Mouse (Mus musculus) CD4-positive, CD25-positive, alpha-beta regulatory T cell, adult 4 months (primary cell): Measurements from ENCODE around the gene Cdk14. TPM values are rescaled to one million over a fixed set of nuclear protein-coding genes. Genes with fewer than 3 reads are reported as not detected.

ENCODE experiments used
- ATAC-seq: one replicate; pipeline ENCODE4 v1.8.0; 2017
- polyA plus RNA-seq, 2 experiments: library from polyadenylated mRNA; unstranded; fragments of 100-300 nt; shearing (Covaris generic); gene quantifications; one replicate each; pipeline ENCODE4 v1.2.1; 2017

Cdk14 gene
- polyA plus RNA-seq, 2 experiments from 2014 or later = 0.60 TPM; not detected in 1

DNA sequence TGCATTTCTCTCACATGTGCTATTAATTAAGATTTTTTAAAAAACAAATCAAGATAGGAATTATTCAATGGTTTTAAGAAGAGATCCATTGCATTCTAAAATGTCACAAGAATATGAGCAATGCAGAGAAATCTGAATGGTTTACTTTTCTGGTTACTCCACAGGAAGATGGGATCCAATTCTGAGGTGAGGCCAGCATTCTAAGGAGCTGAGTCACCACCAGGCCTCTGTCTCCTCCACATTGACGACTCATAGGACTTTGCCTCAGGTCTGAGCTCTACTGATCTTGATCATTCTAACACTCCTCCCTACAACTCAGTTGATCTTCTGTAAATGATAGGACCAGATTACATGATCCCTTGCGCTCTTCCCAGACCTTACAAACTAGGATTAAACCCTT lies 239.4 kb downstream of the Cdk14 start:
- no peak for ATAC-seq

DNA sequence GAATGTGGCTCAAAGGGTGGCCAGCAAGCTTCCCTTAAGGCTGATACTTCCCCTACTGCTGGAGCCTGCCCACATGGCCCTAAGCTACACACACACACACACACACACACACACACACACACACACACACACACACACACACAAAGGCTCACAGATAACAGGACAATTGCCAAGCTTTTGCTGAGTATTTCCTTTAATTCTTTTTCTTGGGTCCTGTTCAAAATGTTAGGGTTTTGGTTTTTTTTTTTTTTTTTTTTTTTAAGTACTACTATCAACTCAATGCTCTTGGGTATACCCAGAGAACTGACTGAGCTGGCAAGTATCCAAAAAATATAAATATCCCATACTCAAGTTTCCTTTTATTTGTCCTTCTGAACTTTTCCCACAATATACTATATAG lies 239.8 kb downstream of the Cdk14 start:
- ATAC-seq = no peak

DNA sequence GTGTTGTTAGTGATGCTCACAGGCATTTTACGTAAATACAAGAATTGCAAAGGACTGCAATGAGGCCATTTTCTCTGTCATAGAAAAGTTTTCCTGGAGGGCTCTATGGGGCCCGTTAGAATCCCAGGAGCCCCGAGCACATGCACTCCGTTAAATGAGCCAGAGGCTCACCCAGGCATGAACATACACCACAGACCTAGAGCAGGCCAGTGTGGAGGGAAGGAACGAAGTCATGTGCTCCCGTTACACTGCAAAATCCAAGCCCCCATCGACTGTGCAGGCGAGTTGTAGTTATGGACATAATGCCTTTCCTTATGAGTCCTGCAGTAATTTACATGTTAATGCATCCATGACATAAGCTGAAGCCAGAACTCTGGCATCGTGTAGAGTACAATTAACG lies 244.1 kb downstream of the Cdk14 start:
- ATAC-seq = no peak

DNA sequence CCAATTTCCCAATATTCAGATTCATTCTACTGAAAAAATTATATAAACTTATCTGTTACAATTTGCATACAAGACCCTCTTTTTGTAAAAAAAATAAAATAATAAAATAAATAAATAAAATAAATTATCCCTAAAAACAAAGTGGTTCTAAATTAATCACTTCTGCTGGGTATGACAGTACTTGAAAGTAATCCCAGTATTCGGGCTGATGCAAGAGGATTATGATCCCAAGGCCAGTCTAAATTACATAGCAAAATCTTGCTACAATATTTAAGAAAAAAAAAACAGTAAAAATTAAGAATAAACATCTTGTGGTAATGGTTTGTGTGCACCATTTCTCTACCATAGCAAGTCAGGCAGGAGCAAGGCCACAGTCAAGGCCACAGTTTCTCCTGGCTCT lies 244.5 kb downstream of the Cdk14 start:
- no peak for ATAC-seq

DNA sequence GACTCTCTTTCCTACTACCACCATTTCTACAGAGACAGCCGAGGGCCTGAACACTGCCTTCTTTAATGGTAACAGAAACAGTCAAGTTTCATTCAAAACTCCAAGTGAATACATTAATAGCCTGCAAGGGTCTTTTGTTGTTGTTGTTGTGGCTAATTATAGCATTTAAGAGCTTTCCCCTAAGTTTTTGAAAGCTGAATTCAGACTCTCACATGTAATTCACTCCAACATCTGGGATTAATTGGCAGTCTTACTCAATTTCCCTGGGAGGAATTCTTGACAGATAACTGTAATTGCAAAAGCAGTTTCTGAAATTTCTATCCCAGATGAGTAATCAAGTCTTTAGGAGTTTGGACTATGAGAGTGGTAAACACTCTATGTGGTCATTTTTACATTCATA lies 245.0 kb downstream of the Cdk14 start:
- ATAC-seq = no peak

DNA sequence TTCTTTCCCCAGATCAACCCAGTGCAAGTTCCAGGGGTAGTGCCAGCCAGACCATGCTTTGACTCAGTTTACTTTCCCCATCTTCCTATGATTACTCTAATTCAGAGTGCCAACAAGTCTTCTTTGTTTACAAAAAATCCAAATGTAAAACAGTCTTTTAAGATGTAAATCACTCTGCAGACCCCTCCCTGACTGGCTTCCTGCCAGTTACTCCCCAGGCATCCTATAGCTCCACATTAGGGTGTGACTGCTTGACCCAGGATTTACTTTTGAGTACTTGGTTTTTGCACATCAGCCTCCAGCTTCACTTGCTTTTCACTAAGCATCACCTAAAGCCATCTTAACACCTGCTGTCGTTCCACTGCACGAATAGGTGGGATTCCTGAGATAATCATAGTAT lies 254.0 kb downstream of the Cdk14 start:
- ATAC-seq = no peak

DNA sequence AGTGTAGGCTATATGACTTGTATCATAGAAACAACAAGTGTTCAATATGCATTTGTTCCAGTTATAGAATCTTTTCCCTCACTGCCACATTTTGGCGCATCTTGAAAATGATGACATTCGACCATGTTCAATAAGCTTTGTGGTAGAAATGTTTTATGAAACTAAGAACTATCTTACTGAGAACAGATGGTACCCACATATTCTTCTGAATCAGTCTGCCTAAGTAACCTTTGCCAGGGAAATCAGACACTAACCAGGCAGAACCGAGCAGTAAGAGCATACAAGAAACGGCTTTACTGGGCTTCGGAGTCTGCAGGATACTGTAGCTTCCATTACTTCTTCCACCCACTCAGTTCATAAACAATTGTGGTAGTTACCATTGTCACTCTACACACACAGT lies 255.8 kb downstream of the Cdk14 start:
- no peak for ATAC-seq

DNA sequence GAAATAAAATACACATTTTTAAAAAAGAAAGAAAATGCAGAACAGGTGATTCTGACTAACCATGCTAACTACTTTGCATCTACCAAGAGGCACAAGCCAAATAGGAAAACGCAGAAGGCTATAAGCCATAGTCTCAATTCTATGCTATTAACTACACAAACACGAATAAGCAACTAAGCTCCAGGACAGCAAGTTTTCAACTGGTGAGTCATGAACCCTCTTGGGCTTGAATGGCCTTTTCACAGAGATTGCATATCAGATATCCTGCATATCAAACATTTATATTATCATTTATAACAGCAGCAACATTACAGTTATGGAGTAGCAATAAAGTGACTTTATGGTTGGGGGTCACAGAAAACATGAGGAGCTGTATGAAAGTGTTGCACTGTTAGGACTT lies 256.3 kb downstream of the Cdk14 start:
- no peak for ATAC-seq

DNA sequence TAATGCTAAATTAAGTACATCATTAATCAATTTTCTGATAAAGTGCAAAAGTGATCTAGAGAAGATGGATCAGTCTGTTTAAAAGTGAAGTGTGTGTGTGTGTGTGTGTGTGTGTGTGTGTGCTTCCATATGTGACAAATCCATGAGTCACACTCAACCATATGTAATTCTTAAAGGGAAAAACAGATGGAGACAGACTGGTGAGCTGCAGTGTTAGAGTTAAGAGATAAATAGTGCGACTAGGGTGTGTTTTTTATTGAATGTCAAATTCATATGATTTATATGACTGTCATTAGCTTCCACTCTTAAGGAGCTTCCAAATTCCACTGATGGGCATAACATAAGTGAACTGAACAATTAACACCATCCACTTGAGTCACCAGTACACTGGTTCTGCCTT lies 260.6 kb downstream of the Cdk14 start:
- ATAC-seq = no peak

DNA sequence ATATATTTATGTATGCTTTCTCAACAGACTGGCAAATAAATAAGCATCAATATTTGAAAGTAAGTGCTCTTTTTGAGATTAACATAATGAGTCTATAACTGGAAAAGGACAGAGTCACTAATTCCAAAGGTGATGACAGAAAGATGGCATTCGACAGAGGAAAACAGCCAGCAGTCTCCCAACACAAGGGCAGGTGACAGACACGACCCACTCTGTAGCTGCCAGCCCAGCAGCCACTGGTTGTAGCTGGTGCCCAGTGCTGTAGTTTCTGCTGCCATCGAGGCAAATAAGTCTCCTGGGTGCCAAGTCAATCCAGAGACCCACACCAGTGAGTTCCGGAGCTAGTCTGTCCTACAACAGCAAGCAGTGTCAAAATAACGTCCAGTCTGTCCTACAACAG lies 280.3 kb downstream of the Cdk14 start:
- no peak for ATAC-seq

DNA sequence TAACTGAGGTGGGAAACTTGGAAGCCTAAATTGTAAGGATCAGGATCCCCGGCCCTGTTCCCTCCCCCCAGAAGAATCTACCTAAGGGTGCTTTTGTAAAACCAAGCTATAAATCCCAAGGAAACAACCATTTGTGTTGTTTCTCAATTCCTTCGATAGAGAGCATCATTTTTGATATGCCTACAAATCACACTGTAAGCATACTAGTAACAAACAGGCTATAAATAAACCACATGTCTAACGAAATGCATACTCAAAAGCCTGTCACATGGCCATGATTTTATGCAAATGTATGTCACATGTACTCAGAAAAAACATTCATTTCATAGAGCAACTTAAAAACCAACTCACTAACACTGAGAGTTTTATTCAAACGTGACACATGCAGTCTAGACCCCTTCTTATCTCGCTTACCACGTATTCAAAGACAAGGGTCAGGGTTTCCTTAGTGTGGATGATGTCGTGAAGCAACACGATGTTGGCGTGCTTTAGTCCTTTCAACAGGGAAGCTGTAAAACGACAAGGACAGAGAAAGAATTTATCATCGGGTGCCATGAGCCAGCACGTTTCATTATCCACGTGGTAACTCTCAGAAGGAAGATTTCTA lies 285.1 kb downstream of the Cdk14 start:
- ATAC-seq = no peak

DNA sequence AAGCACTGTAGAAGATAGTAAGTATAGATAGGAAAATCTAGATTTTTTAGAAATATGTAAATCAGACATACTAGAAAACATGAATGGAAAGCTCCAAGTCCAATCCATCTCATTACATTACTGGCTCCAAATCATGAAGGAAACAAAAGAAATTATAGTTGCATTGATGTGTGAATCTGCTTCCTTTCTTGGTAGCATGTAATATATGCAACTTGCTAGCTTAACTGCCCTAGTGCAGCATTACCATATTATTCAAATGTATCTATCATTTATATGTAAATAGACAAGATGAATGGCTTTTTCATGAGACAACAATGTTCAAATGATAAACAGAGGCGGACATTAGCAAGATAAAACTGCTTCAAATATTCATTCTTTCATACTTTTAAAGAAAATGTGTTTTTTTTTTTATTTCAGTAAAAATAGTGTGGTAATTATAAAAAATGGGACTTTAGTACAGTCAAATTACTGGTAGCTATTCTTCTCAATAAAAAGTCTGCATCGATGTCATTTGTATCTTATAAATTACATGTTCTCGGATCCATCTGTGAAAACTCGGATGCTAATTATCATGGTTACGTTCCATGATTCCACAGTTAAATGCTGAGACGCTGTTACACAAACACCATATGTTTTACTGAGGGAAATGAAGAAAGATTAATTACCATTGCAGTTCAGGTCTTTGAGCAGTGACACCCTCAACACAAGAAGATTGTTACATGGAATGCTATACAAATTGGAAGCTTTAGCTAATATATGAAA lies 285.8 kb downstream of the Cdk14 start:
- ATAC-seq = no peak

DNA sequence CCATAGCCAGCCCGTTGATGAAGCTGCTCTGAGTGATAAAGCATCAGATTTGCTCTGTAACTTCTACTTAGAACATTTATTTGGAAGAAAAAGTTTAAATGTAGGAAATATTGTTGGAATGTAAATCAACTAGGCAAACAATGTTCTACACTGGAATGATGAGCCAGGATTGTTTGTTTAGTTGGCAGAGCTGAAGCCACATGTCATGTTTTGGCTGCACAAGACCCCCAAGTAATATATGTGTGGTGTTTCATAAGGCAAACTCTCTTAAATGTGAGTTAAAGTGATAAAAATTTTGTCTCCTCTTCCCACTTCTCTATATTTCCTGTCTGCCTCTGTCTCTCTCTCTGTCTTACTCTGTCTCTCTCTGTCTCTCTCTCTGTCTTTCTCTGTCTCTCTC lies 291.3 kb downstream of the Cdk14 start:
- no peak for ATAC-seq

DNA sequence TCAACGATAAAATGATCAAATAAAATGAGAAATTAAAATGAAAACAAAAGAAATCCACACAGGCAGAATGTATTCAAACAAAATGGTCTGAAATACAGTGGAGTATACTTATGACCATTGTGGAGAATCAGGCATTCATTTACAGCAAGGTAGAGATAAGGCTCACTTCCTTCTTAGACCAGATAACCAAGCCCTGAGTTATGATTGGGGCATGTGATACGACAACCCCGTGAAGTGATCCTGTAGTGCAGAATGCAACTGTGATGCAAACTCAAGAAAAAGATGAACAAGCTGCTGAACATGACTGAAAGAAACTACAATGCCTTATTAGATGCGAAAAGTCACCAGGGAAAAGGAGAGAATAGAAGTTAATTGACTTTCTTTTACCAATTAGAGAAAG lies 295.5 kb downstream of the Cdk14 start:
- no peak for ATAC-seq

DNA sequence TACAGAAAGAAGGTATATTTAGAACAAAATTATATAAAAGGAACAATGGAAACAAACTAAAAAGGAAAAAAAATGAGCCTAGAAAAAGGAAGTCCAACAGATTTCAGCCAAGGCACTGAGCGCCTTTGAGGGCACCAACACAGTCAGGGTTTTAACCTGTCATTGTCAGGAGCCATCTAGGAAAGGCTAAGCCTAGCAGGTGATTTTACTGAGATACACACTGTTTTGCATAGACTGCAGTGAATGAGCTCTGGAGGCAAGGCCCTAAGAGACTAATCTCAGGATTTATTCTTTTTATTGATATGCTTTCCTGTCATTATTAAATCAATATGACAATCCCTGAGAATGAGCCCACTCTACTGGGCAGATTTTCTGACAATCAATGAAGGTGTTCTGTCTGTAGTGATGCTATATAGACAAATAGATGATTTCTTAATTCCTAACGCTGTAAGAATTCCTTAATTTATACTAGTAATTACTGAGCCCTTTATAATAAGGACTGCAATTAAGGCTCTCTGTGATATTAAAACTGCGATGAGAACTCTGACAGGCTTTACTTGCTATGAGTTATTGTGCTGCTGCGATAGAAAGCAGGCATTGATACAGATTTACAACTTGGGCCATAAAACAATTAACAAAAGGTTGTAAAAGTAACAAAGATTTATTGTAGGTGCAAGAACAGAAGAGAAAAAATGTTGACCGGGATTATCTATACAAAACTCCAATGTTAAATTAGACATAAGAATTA lies 303.2 kb downstream of the Cdk14 start:
- no peak for ATAC-seq

DNA sequence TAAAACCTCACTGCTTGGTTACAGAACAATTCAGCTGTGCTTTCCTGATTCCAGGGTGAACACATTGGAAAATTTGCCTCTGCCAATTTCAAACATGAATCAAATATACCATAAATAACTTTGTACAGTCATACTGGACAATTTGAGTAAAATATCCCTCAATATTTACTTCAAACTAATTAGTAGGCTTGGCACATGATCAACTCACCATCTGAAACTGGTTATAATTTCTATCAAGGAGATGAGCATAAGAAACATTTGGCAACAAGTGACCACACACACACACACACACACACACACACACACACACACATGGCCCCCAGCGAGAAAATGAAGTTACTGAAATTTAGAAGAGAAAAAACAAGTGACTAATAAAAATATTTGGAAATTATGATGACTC lies 304.6 kb downstream of the Cdk14 start:
- ATAC-seq = no peak

DNA sequence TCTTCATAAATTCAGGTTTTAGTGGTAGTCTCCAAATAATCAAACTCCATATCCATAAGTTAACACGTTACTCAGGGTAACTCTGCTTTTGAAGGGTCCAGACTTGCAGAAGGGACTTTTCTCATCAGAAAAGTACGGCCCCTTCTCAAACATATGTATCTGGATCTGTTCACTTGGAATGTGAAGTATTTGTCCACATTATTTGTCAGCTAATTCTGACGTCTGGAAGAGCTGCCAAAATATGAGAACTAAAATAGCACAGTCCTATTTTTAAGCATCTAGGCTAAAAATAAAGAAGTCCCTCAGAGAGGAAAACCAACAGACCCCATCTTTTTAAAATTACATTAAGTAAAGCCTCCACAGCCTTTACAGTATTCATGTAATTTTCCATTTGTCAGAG lies 310.5 kb downstream of the Cdk14 start:
- ATAC-seq = no peak

DNA sequence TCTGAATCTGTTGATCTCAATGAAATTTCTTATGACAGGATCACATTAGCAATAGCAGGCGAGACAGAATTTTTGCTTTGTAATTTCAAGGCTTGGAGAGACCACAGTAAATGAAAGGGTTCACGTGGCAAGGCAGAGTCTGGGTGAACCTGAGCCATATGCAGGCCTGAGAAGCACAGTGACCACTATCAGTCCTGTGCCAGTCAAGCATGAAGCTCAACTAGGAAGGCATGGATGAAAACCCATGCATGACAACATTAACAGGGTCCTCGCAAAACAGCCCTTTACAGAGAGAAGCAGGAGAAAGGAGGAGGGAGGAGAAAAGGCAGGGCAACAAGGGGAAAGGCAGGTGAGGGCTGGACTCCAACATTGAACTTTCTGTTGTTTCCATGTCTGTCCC lies 311.1 kb downstream of the Cdk14 start:
- no peak for ATAC-seq

DNA sequence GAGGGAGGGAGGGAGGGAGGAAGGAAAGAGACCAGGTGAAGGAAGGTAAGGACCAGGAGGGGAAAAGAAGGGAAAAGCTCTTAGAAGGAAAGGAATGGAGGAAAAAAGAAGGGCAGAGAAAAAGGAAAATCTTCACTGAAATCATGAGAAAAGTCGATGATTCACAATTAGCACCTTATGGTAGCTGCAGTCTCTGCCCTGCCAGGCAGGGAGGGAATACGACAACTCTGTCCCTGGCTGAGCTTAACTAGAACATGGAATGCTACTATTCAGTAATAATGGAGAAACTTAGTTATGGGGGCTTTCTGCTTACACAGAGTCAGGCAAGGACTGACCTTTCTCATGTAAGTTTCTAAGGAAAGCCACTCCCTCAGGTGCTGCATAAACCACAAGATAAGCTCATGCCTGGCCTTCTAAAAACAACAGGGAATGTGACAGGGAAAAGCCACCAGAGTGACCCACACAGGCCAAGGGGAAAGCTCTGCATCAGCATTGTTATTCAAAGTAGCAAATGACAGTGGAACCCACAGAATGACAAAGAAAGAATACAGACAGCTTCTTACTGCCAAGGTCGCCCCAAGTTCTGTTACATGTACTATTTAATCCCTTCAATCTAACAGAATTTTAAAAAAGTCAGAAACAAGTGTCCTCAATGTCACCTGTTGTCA lies 323.7 kb downstream of the Cdk14 start:
- ATAC-seq = no peak

DNA sequence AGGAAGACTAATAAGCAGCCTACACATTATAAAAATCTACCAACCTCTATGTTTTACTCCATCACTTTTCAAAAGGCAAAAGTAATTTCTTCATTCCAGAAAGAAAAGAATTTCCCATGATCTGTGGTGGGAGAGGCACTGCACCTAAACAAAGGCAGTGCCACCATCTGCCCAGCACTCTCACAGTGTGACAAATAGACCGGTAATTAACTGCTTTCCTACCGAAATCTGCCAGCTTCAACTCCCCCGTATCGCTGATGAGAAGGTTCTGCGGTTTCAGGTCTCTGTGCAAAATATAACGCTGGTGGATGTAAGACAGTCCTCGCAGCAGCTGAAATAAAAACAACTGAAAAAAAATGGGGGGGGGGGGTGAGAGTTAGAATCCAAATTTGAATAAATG lies 327.4 kb downstream of the Cdk14 start:
- no peak for ATAC-seq

DNA sequence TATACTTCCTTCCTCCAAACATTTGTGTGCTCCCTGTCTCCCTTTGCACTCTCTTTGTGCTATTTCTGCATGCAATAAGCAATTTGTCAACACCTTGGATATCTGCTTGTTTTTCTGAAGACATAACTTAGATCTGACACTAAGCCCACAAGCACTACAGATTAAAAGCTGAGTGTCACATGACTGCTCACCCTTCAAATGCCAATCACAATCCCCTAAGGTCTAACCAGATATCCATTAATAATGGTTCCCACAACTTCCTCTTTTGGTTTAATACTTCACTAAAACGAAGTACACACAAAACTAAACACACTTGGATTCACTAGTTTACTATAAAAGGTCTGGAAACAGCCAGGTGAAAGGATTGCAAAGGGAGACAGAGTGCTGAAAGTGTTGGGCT lies 348.6 kb downstream of the Cdk14 start:
- ATAC-seq = no peak

DNA sequence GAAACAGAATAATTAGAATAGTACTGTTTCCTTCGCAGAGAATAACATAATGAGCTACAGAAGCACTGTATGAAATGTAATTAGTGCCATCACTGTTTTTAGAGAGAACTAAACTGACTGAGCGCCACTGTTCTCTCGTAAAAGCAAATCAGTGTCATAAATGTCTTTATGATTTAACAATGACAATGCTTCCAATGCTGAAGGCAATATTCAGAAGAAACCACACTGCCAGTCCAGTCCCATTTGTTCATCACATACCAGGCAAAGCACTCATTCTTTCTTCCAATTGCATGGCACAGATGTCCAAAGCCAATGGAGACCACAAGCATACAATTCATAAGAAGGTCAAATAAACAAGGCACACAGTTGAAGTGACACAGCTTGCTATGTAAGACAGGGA lies 355.4 kb downstream of the Cdk14 start:
- ATAC-seq = no peak

DNA sequence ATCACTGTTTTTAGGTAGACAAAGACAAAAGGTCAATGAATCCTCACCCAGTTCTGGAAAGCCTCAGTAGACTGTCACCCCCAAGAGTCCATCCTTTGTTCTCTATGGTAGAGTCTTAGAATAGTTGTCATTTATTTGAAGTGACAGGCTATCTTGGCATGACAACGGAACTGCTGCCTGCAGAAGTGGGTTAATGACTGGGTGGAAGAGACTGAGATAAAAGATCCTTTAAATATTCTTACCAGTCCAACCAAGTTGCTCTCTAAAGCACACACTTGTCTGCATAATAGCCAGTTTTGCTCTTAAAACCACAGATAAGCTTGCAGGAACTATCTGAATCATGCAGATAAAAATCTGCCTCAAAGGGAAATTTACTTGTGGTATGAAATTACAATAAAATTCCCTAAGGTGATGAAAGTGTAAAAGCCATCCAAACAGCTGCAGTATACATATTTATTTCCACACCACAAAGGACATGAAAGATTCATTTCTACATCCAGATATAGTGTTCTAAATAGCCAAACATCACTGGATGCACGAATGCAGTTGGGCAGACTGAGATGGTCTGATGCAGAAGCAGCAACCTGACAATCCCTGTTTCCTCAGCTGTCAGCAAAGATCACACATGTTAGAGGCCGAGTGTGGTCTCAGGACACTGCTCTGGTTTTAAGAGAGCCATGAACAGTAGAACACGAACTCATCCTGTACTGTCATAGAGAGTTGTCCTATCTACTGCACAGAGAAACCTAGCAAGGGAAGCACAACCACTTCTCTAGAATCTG lies 363.8 kb downstream of the Cdk14 start:
- ATAC-seq = no peak
